Mouse (Mus musculus): ENCODE measurements around the gene Supt4a. TPM values are rescaled to one million over a fixed set of nuclear protein-coding genes. Genes with fewer than 3 reads are reported as not detected.

Gene Supt4a
- total and polyA plus RNA-seq, 2 experiments = 41.9 to 59.9 TPM

DNA sequence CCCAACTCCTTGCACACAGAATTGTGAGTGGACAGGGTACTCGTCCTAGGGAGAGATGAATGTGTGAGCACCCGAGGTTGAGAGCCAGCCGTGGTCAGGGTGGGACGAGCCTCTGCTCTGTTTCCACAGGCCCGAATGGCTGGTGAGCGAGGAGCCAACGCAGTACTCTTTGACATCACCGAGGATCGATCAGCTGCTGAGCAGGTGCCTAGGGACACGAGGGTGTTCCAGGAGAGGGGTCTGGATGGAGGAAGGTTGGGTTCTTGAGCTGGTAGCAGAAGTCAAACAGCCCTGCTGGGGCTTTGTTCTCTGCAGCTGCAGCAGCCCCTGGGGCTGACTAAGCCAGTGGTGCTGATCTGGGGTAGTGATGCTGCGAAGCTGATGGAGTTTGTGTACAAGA lies 10.3 kb upstream of the Supt4a start:
- 82% methylated on average over 11 of the region's 11 CpGs for WGBS

DNA sequence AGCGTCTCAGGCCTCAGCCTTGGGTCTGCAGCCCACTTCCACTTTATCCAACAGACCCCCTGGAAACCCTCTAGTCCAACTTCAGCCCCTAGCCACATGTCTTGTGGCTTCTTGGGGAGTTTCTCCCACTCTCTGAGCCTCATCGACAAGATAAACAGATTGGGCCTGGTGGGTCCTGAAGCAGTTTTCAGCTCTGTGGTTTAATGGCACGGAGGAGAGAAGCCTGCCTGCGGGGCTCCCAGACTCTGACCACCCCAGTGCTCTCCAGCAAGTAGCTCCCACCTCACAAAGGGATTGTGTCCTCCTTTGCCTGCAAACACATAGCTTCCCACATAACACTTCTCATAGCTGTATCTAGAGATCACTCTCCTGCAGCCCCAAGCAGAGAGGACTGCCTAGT lies 9.9 kb upstream of the Supt4a start:
- Histone ChIP-seq H3K4me1 (ENCODE audit: control insufficient read depth, insufficient read depth, low read length) (no peaks in the 10 kb centered on the region), H3K9ac (ENCODE audit: low read depth, low read length) (no peak overlapping the region), H3K27ac (replicated peaks; ENCODE audit: insufficient read depth, low read depth, low read length) (no peak overlapping the region), H3K4me3 (ENCODE audit: insufficient read depth, low read depth, low read length) (no peak overlapping the region), H3K36me3 (ENCODE audit: control insufficient read depth, insufficient read depth, low read length) (peaks cover 10% of the 10 kb centered on the region; the same call in 1 of the 2 replicates), H3K79me2 (ENCODE audit: control insufficient read depth, insufficient read depth, low read length) (no peaks in the 10 kb centered on the region), H3K27me3 (ENCODE audit: control insufficient read depth, insufficient read depth, low read length) (no peaks in the 10 kb centered on the region)
- DNase-seq (ENCODE audit: extremely low read depth, low read depth, low spot score) = no peak
- WGBS = 82% methylated on average over 4 of the region's 4 CpGs
- TF ChIP-seq POLR2A (IDR thresholded peaks at IDR 0.05; ENCODE audit: extremely low read depth, insufficient read depth, low read length) (no peak), CTCF (IDR thresholded peaks at IDR 0.05; ENCODE audit: low read depth, low read length) (no peak)

More for the DNA sequence above, 10.3 kb upstream of the Supt4a start:
- H3K4me1 ChIP-seq (ENCODE audit: control insufficient read depth, insufficient read depth, low read length) = no peaks in the 10 kb centered on the region
- no peaks in the 10 kb centered on the region for H3K27me3 ChIP-seq (ENCODE audit: control insufficient read depth, insufficient read depth, low read length)
- no peak overlapping the region for H3K9ac ChIP-seq (ENCODE audit: low read depth, low read length)
- no peak for TF ChIP-seq POLR2A (IDR thresholded peaks at IDR 0.05; ENCODE audit: extremely low read depth, insufficient read depth, low read length)
- no peak for TF ChIP-seq CTCF (IDR thresholded peaks at IDR 0.05; ENCODE audit: low read depth, low read length)
- no peak overlapping the region for H3K27ac ChIP-seq (replicated peaks; ENCODE audit: insufficient read depth, low read depth, low read length)
- no peaks in the 10 kb centered on the region for H3K79me2 ChIP-seq (ENCODE audit: control insufficient read depth, insufficient read depth, low read length)
- no peak for DNase-seq (ENCODE audit: extremely low read depth, low read depth, low spot score)
- H3K4me3 ChIP-seq (ENCODE audit: insufficient read depth, low read depth, low read length) = no peak overlapping the region
- peaks cover 10% of the 10 kb centered on the region; the same call in 1 of the 2 replicates for H3K36me3 ChIP-seq (ENCODE audit: control insufficient read depth, insufficient read depth, low read length)

DNA sequence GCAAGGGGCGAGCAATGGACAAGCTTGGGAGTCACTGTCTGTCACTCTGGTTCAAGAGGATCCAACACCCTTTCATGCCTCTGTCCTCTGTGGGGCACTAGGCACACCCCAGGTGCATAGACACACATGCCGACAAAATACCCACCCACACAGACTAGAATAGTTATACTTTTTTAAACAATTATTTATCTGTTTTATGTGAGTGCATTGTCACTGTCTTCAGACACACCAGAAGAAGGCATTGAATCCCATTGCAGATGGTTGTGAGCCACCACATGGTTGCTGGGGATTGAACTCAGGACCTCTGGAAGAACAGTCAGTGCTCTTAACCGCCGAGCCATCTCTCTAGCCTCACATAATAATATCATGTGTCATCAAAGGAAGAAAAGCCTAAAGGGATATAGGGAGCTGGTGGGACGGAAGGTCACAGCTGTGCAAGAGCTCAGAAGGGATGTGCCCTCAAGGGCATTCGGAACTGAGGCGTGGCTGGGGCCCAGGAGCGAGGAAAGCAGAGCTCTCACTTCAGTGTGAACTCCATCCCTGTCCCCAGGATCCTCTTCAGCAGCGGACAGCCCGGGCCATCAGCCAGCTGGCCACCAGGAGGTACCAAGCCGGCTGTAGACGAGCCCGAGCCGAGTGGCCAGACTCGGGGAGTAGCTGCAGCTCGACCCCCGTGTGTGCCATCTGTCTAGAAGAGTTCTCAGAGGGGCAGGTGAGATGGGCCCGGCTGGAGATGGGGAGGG lies 8.3 kb upstream of the Supt4a start:
- H3K9ac ChIP-seq (ENCODE audit: low read depth, low read length) = no peak overlapping the region
- no peaks in the 10 kb centered on the region for H3K4me1 ChIP-seq (ENCODE audit: control insufficient read depth, insufficient read depth, low read length)
- H3K36me3 ChIP-seq (ENCODE audit: control insufficient read depth, insufficient read depth, low read length) = peaks cover 10% of the 10 kb centered on the region; the same call in 1 of the 2 replicates
- no peaks in the 10 kb centered on the region for H3K79me2 ChIP-seq (ENCODE audit: control insufficient read depth, insufficient read depth, low read length)
- H3K27ac ChIP-seq (replicated peaks; ENCODE audit: insufficient read depth, low read depth, low read length) = no peak overlapping the region
- H3K4me3 ChIP-seq (ENCODE audit: insufficient read depth, low read depth, low read length) = no peak overlapping the region
- 78% methylated on average over 18 of the region's 18 CpGs for WGBS
- DNase-seq (ENCODE audit: extremely low read depth, low read depth, low spot score) = no peak
- no peak for TF ChIP-seq POLR2A (IDR thresholded peaks at IDR 0.05; ENCODE audit: extremely low read depth, insufficient read depth, low read length)
- TF ChIP-seq CTCF (IDR thresholded peaks at IDR 0.05; ENCODE audit: low read depth, low read length) = no peak
- H3K27me3 ChIP-seq (ENCODE audit: control insufficient read depth, insufficient read depth, low read length) = no peaks in the 10 kb centered on the region

DNA sequence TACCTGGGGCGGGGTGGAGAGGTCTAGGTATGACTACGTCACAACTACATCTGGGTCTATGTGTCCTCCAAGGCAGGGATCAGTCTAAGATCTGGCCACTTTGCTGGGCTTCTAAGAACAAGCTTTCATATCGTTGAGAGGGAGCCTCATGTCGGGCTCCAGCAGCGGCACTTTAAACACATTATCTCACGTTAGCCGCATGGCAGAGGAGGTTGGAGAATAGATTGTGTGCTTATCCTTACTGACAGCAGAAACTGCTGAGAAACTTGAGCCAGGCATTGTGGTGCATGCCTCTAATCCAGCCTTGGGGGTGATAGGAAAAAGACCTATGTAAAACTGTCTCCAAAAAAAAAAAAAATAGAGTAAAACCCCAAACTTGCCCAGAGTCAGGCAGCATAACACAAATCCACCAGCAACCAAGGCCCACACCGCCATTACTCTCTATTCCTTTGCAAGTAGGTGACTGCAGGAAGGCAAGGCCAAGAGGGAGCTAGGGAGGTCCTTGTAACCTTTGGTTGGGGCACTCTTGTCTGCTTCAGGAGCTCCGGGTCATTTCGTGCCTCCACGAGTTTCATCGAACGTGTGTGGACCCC lies 7.7 kb upstream of the Supt4a start:
- no peak for TF ChIP-seq POLR2A (IDR thresholded peaks at IDR 0.05; ENCODE audit: extremely low read depth, insufficient read depth, low read length)
- no peak for TF ChIP-seq CTCF (IDR thresholded peaks at IDR 0.05; ENCODE audit: low read depth, low read length)
- Histone ChIP-seq H3K4me3 (ENCODE audit: insufficient read depth, low read depth, low read length) (no peak overlapping the region), H3K79me2 (ENCODE audit: control insufficient read depth, insufficient read depth, low read length) (no peaks in the 10 kb centered on the region), H3K27ac (replicated peaks; ENCODE audit: insufficient read depth, low read depth, low read length) (no peak overlapping the region), H3K27me3 (ENCODE audit: control insufficient read depth, insufficient read depth, low read length) (no peaks in the 10 kb centered on the region), H3K36me3 (ENCODE audit: control insufficient read depth, insufficient read depth, low read length) (peaks cover 10% of the 10 kb centered on the region; the same call in 1 of the 2 replicates), H3K4me1 (ENCODE audit: control insufficient read depth, insufficient read depth, low read length) (no peaks in the 10 kb centered on the region), H3K9ac (ENCODE audit: low read depth, low read length) (no peak overlapping the region)
- WGBS = 90% methylated on average over 13 of the region's 13 CpGs
- no peak for DNase-seq (ENCODE audit: extremely low read depth, low read depth, low spot score)

DNA sequence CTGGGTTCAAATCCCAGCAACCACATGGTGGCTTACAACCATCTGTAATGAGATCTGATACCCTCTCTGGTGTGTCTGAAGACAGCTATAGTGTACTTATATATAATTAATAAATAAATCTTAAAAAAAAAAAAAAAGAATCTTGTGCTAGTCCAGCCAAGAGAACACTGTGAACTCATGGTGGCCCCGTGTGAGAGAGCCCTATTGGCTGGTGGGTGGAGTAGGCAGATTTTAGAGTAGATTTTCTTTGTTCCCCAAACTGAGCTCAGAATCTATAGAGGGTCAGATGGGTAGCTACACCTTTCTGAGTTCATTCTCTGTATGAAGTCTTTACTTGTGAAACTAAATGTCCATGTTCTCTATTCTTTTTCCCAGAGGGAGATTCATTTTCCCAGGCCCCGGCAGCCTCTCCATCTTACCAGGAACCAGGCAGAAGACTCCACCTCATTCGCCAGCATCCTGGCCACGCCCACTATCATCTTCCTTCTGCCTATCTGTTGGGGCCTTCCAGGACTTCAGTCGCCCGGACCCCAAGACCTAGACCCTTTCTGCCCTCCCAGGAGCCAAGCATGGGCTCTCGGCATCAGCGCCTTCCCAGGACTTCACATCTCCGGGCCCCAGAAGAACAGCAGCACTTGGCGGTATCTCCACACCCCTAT lies 6.6 kb upstream of the Supt4a start:
- H3K4me3 ChIP-seq (ENCODE audit: insufficient read depth, low read depth, low read length) = no peak overlapping the region
- no peak for DNase-seq (ENCODE audit: extremely low read depth, low read depth, low spot score)

More for the DNA sequence above, 6.6 kb upstream of the Supt4a start:
- TF ChIP-seq POLR2A (IDR thresholded peaks at IDR 0.05; ENCODE audit: extremely low read depth, insufficient read depth, low read length) = no peak
- H3K4me1 ChIP-seq (ENCODE audit: control insufficient read depth, insufficient read depth, low read length) = peaks cover 3% of the 10 kb centered on the region; the same call in 1 of the 2 replicates
- H3K27me3 ChIP-seq (ENCODE audit: control insufficient read depth, insufficient read depth, low read length) = no peaks in the 10 kb centered on the region
- H3K9ac ChIP-seq (ENCODE audit: low read depth, low read length) = no peak overlapping the region
- WGBS = 91% methylated on average over 10 of the region's 10 CpGs
- H3K79me2 ChIP-seq (ENCODE audit: control insufficient read depth, insufficient read depth, low read length) = no peaks in the 10 kb centered on the region
- H3K27ac ChIP-seq (replicated peaks; ENCODE audit: insufficient read depth, low read depth, low read length) = no peak overlapping the region
- H3K36me3 ChIP-seq (ENCODE audit: control insufficient read depth, insufficient read depth, low read length) = peaks cover 10% of the 10 kb centered on the region; the same call in 1 of the 2 replicates

Measured in liver, adult 2 months (tissue).